Mouse (Mus musculus): Measurements from ENCODE around the gene Olfr403. TPM values are rescaled to one million over a fixed set of nuclear protein-coding genes. Genes with fewer than 3 reads are reported as not detected.
"Not testable (repeated sequence)": the region's sequence is repeated elsewhere in the genome, so short reads cannot be mapped to it uniquely, and the experiment has no call there.

The Olfr403 gene
- total RNA-seq (2022): not detected

- no peak for DNase-seq (ENCODE audit: low spot score in 2 of 2)
These were observed at the start of gene Olfr403 for GRCm38 (mm10) chr11:74185949-74186348. Gene Olfr403, plus strand, starts transcription at chr11:74186249.

DNA sequence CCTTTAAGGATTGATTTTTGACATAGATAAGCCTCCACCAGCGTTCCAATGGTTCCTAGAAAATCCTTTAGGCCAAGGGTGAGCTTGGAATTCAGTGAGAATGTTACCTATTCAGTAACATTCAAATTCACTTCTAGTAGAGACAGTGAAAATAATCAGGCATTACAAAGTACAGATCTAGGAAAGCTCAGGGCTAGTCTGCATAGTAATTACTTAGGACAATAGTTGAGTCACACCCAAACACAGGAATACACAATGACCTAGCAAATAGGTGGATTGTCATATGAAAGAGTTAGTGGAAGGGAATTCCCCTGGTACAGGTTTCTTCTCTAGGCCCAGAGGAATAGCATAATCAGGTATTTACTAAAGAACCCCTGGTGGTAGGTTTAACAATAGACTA, 46.0 kb upstream of the Olfr403 start:
- DNase-seq (ENCODE audit: low spot score in 2 of 2): not testable (repeated sequence)

GRCm38 (mm10) chr11:74145866-74146265, 40.2 kb upstream of the Olfr403 start:
- no peak for DNase-seq (ENCODE audit: low spot score in 2 of 2)

- DNase-seq (ENCODE audit: low spot score in 2 of 2): no peak
These were observed 32.8 kb upstream of the Olfr403 start, which contains the start of gene Olfr402 for GRCm38 (mm10) chr11:74153229-74153628. Gene Olfr402, plus strand, starts transcription at chr11:74153529.

DNA sequence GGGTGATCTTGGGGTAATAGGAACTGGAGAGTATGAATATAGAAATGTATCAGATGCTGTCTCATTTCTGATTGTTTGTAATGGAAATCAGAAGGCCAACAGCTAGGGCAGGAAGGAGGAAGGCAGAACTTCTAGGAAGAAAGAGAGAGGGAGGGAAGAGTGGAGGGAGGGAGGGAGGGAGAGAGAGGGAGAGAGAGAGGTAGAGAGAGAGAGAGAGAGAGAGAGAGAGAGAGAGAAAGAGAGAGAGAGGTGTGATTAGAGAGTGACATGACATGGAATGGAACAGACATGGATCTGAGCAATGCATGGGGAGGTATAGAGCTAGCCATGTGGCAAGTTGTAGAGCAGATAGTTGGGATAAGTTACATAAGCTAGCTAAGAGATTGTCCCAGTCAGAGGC, 17.3 kb upstream of the Olfr403 start:
- no peak for DNase-seq (ENCODE audit: low spot score in 2 of 2)

DNA sequence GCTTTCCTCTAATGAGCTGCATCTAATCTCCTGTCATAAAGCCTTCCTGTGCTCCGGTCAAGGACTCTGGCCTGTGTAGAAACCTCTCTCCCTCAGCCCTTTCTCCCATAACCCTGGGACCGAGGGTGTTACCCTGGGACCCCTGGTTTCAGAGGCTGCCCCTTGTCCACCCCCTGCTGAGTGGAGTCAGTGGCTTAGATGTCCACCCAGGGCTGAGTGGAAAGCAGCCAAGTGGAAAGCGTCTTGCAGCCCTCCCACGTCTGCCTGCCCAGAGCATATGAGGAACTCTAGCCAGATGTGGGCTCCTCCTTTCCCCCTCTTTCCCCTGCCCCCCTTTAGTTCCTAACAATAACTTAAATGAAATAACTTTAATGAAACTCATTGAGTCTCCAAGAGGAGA, 2.9 kb upstream of the Olfr403 start:
- DNase-seq (ENCODE audit: low spot score in 2 of 2): no peak

DNA sequence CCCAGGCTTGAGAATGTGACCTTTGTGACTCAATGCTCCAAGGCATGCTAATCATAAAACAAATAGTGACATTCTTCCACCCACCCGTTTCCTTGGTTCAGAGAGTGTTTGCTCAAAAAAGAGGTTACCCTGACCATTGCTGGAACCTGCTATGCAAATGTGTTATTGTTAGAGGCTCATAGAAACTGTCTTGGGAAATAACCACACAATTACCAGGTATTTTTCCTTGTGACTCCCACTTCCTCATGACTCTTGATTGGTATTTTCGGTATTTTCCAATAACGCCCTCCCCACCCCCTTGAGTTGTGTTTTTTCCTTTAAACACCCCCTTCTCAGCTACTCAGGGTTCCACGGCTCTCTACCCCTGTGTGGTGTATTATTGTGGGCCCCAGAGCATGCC, 2.3 kb upstream of the Olfr403 start:
- no peak for DNase-seq (ENCODE audit: low spot score in 2 of 2)

DNA sequence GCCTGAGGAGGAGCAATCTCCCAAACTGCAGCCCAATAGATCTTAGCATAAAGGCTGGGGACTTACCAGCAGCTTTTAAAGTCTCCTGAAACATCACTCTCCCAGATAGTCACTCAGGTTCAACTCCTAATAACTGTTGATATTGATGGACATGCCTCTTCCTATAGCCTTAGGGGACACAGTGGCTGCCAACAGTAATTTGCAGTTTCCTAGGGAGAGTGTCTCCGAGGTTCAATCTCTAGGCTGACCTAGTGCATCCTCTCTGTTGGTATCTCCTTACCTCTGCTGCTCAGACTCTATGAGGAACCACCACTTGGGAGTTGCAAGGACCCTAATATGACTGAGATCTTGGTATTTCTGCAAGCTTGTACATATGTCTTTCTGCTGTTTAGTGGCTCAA, 25.2 kb downstream of the Olfr403 start, which contains the start of gene Olfr43:
Olfr43 (minus strand) TSS at position 101 of the 400 bp plus-strand sequence.
- no peak for DNase-seq (ENCODE audit: low spot score in 2 of 2)

DNA sequence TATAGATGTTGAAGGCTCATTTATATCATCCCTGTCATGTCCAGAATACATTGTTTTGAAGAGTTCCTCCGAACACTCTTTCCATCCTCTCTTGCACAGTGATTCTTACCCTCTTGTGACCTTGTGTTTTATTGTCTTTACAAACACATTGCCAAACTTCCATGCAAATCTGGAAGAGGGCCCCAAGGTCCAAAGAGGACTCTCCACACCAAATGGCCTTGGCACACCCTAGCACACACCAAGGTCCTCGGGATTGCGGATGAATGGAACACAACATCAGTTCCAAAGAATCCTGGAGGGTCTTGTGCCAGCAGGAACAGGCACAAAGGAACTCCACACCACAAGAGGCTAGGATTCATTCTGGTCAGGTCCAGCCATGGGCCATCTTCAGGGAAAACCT, 55.2 kb downstream of the Olfr403 start:
- no peak for DNase-seq (ENCODE audit: low spot score in 2 of 2)

Other genes starting within 250 kb of the Olfr403 start
- gene Olfr23, start 249.6 kb upstream of the Olfr403 start, total RNA-seq (2022): not detected
- gene Olfr397, start 225.4 kb upstream of the Olfr403 start, total RNA-seq (2022): not detected
- not detected for gene Olfr398, start 195.8 kb upstream of the Olfr403 start, total RNA-seq (2022)
- gene Olfr139, start 129.7 kb upstream of the Olfr403 start, total RNA-seq (2022): not detected
- not detected for gene Olfr399, start 129.6 kb upstream of the Olfr403 start, total RNA-seq (2022)
- not detected for gene Zfp616, start 116.3 kb upstream of the Olfr403 start, total RNA-seq (2022)
- not detected for gene Olfr401, start 72.5 kb upstream of the Olfr403 start, total RNA-seq (2022)
- not detected for gene Olfr402, start 32.7 kb upstream of the Olfr403 start, total RNA-seq (2022)
- not detected for gene Olfr43, start 25.1 kb downstream of the Olfr403 start, total RNA-seq (2022)
- not detected for gene Olfr406, start 73.6 kb downstream of the Olfr403 start, total RNA-seq (2022)
- gene Olfr59, start 97.5 kb downstream of the Olfr403 start, total RNA-seq (2022): not detected
- not detected for gene Olfr410, start 151.8 kb downstream of the Olfr403 start, total RNA-seq (2022)
- not detected for gene Olfr411, start 166.4 kb downstream of the Olfr403 start, total RNA-seq (2022)
- gene Olfr412, start 175.8 kb downstream of the Olfr403 start, total RNA-seq (2022): not detected